Mouse (Mus musculus) left cerebral cortex, adult 9 months (tissue): ENCODE data around the gene Tpi1.
A peak's percentile ranks its signal among the peaks of the same experiment; 100 is the strongest.
"Not testable (repeated sequence)": the region's sequence is repeated elsewhere in the genome, so short reads cannot be mapped to it uniquely, and the experiment has no call there.

Source experiments
- DNase-seq, 2 experiments: peaks; one replicate each; pipeline ENCODE4 v3.0.0; 2022; ENCODE audit warnings: low spot score in 2 of 2

The Tpi1 gene

GRCm38 (mm10) chr6:124831199-124831598 is 17.1 kb upstream of the Tpi1 start:
- not testable (repeated sequence) for DNase-seq

- DNase-seq = peak; percentile 94 to 96
These were observed 16.0 kb upstream of the Tpi1 start for GRCm38 (mm10) chr6:124829799-124830700.

- peak; percentile 99 for DNase-seq
These were observed 15.0 kb upstream of the Tpi1 start, which contains the start of the genes Usp5 and Cdca3 for GRCm38 (mm10) chr6:124828868-124829798. Gene Usp5, minus strand, starts transcription at chr6:124829484. Gene Cdca3, plus strand, starts transcription at chr6:124829547.

GRCm38 (mm10) chr6:124828101-124828592 is 14.1 kb upstream of the Tpi1 start:
- no peak for DNase-seq

- DNase-seq = no peak
These were observed 8.0 kb upstream of the Tpi1 start for GRCm38 (mm10) chr6:124822049-124822448.

GRCm38 (mm10) chr6:124820891-124821290 is 6.8 kb upstream of the Tpi1 start:
- DNase-seq = no peak

- no peak for DNase-seq
These were observed 3.9 kb upstream of the Tpi1 start for GRCm38 (mm10) chr6:124817971-124818370.

- no peak for DNase-seq
These were observed 3.5 kb upstream of the Tpi1 start for GRCm38 (mm10) chr6:124817563-124817962.

- DNase-seq = no peak
These were observed 3.0 kb upstream of the Tpi1 start for GRCm38 (mm10) chr6:124817125-124817524.

GRCm38 (mm10) chr6:124816611-124817010 is 2.5 kb upstream of the Tpi1 start:
- no peak for DNase-seq

- DNase-seq = no peak
These were observed 1.0 kb upstream of the Tpi1 start for GRCm38 (mm10) chr6:124814858-124815774.

GRCm38 (mm10) chr6:124814448-124814847 is 352 bp upstream of the Tpi1 start:
- no peak for DNase-seq

GRCm38 (mm10) chr6:124813496-124813895 is 600 bp downstream of the Tpi1 start:
- DNase-seq = peak; percentile 65 to 74

GRCm38 (mm10) chr6:124812848-124813247 is 1.2 kb downstream of the Tpi1 start:
- no peak for DNase-seq

- no peak for DNase-seq
These were observed 2.2 kb downstream of the Tpi1 start for GRCm38 (mm10) chr6:124811701-124812560.

- no peak for DNase-seq
These were observed 2.8 kb downstream of the Tpi1 start for GRCm38 (mm10) chr6:124811403-124811665.

- not testable (repeated sequence) for DNase-seq
These were observed 3.3 kb downstream of the Tpi1 start for GRCm38 (mm10) chr6:124810566-124811402.

- no peak for DNase-seq
These were observed 4.1 kb downstream of the Tpi1 start for GRCm38 (mm10) chr6:124809775-124810538.
